Mouse (Mus musculus): Measurements from ENCODE around the gene Snai1. TPM values are rescaled to one million over a fixed set of nuclear protein-coding genes. Genes with fewer than 3 reads are reported as not detected.

Gene Snai1
- total RNA-seq, 4 experiments from 2014 or later: 6.5 to 9.1 (median 7.6) TPM

GRCm38 (mm10) chr2:167519606-167520252 is 18.3 kb upstream of the Snai1 start:
- DNase-seq: no peak

- DNase-seq: no peak
Measured at GRCm38 (mm10) chr2:167528278-167528677, 9.7 kb upstream of the Snai1 start.

DNA sequence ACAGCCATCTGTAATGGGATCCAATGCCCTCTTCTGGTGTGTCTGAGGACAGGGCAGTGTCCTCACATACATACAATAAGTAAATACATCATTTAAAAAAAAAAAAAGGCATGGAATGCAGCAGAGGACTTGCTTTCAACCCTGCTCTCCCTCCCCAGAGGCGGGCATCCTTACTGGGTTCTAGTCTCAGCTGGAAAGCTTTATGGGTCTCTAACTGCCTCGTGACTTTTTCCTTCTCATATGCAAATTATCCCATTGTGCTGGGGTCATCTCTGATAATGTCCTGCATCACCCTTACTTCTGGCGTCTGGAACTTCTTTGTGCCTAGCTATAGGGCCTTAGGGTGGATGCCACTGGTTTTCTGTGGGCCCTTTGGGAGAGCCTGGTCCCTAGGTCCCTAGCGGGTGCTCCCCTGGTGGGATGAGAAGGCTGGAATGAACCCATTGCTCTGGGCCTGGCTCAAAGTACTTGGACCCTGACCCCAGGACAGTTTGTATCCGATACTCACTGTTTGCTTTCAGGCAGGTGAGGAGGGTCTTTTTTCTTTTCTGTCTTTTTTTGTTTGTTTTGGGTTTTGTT is 8.0 kb upstream of the Snai1 start:
- no peak for DNase-seq

- no peak for DNase-seq
Measured at GRCm38 (mm10) chr2:167530536-167530935, 7.5 kb upstream of the Snai1 start.

DNA sequence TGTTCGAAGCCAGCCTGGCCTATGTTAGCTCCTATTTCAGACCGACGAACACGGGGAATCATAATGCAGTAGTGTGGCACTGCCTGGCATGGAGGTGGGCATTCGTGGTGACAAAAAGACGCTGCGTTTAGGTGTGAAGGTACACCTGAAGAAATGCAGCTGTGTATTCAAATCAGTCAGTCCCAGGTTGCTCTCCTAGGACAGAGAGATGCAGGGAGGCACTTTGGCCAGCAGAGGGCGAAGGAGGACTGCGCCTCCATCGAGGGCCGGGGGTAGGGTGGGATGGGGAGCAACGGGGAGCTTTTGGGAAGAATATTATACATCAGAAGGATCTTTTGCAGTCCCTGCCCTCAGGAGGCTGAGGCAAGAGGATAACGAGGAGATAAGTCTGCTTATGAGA is 5.9 kb upstream of the Snai1 start:
- no peak for DNase-seq

DNA sequence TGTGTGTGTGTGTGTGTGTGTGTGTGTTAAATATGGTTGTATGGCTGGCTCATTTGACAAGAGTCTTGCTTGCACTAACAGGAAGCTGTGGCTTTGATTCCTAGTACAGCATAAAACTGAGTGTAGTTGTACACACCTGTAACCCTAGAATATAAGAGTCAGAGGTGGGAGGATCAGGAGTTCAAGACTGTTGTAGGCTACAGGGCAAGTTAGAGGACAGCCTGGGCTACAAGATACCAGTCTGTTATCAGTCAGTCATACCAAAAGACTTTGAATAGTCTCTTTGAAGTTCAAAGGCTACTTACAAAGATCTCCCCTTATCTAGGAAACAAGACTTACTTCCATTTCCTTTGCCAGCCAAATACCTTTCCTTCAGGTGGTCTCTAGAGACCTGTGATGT is 4.1 kb upstream of the Snai1 start:
- no peak for DNase-seq

GRCm38 (mm10) chr2:167536320-167536945 is 1.6 kb upstream of the Snai1 start:
- no peak for DNase-seq

DNA sequence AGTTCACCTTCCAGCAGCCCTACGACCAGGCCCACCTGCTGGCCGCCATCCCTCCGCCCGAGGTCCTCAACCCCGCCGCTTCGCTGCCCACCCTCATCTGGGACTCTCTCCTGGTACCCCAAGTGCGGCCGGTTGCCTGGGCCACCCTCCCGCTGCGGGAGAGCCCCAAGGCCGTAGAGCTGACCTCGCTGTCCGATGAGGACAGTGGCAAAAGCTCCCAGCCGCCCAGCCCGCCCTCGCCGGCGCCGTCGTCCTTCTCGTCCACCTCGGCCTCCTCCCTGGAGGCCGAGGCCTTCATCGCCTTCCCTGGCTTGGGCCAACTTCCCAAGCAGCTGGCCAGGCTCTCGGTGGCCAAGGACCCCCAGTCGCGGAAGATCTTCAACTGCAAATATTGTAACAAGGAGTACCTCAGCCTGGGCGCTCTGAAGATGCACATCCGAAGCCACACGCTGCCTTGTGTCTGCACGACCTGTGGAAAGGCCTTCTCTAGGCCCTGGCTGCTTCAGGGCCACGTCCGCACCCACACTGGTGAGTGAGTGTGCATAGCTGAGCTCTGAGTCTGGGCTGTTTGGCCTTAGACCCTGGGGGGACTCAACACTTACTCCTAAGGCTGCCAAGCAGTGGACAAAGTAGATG is 794 bp downstream of the Snai1 start:
- DNase-seq: peak; percentile 68

GRCm38 (mm10) chr2:167539536-167540476 is 1.8 kb downstream of the Snai1 start:
- DNase-seq: no peak

- DNase-seq: no peak
Measured at GRCm38 (mm10) chr2:167540477-167541110, 2.6 kb downstream of the Snai1 start.

DNA sequence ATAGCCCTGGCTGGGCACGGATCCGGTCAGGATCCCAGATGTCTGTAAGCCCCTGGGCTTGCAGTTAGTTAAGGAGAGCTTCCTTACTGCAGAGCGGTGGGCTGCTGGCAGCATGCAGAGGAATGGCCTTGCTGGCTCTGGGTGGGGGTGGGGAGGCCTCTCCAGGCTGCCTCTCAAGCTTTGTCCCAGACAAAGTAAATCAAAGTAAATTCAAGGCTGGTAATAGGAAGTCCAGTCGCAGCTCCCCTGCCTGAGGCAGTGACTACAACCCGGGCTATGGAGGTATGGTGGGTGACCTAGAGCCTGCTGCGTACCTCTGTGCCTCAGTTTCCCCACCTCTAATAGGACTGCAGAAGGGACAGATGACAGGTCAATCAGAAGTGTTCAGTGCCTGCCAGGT is 3.3 kb downstream of the Snai1 start:
- no peak for DNase-seq

GRCm38 (mm10) chr2:167541761-167542160 is 3.8 kb downstream of the Snai1 start:
- DNase-seq: no peak

GRCm38 (mm10) chr2:167542361-167542760 is 4.4 kb downstream of the Snai1 start:
- DNase-seq: no peak

- peak; percentile 51 for DNase-seq
Measured at GRCm38 (mm10) chr2:167543121-167544003, 5.4 kb downstream of the Snai1 start.

- DNase-seq: no peak
Measured at GRCm38 (mm10) chr2:167544004-167544356, 6.0 kb downstream of the Snai1 start.

- no peak for DNase-seq
Measured at GRCm38 (mm10) chr2:167544456-167544855, 6.5 kb downstream of the Snai1 start.

GRCm38 (mm10) chr2:167546447-167547195 is 8.6 kb downstream of the Snai1 start:
- no peak for DNase-seq

- no peak for DNase-seq
Measured at GRCm38 (mm10) chr2:167547444-167547843, 9.4 kb downstream of the Snai1 start.

DNA sequence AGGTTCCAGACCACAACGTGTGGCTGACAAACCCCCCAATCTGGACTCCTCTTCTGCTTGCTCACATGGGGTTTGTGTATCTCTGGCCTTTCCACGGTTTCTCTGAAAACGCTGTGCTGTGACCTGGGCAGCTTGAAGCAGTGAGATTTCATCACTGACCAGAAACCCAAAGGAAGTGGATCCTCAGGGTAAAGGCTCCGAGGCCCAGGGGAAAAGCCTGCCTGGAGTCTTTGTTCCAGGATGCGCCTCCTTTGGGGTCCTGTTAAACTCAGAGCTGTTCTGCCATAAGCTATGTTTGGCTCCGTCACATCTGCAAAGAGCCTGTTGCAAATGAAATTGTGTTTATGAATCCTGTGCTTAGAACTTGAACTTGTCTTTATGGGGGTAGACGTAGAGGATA is 11.0 kb downstream of the Snai1 start:
- no peak for DNase-seq

GRCm38 (mm10) chr2:167550341-167550854 is 12.4 kb downstream of the Snai1 start:
- DNase-seq: no peak

Data from adrenal gland, adult 8-10 months (tissue).